Mouse (Mus musculus) gastrocnemius, postnatal 4 days (tissue): ENCODE results near the gene Mmp19. TPM values are rescaled to one million over a fixed set of nuclear protein-coding genes. Genes with fewer than 3 reads are reported as not detected.
"Not testable (repeated sequence)": the region's sequence is repeated elsewhere in the genome, so short reads cannot be mapped to it uniquely, and the experiment has no call there.

Source experiments
- DNase-seq, 2 experiments: peaks; one replicate each; pipeline ENCODE4 v3.0.0; 2021 to 2022; ENCODE audit warnings: low spot score in 2 of 2, mixed read lengths in 2 of 2
- total RNA-seq, 2 experiments: library from RNA; stranded (reverse); gene quantifications; 2 replicates each; pipeline ENCODE4 v1.2.3; 2021

Gene Mmp19
- total RNA-seq, 2 experiments from 2014 or later: 2.8 to 3.0 TPM

GRCm38 (mm10) chr10:128798676-128799075 is 8.0 kb downstream of the Mmp19 start:
- DNase-seq: no peak

GRCm38 (mm10) chr10:128801981-128802495 is 11.3 kb downstream of the Mmp19 start:
- no peak for DNase-seq

- DNase-seq: no peak
Observed at GRCm38 (mm10) chr10:128802956-128803355, 12.2 kb downstream of the Mmp19 start.

- no peak for DNase-seq
Observed at GRCm38 (mm10) chr10:128803361-128803760, 12.7 kb downstream of the Mmp19 start.

GRCm38 (mm10) chr10:128803771-128804270 is 13.1 kb downstream of the Mmp19 start, which contains the start of gene Dnajc14:
Dnajc14 (plus strand) TSS chr10:128804062.
- peak in 1 of 2 experiments; percentile 59 for DNase-seq

- DNase-seq: peak; percentile 55 to 81
Observed at GRCm38 (mm10) chr10:128804271-128805091, 13.8 kb downstream of the Mmp19 start, which contains the start of gene Tmem198b. Tmem198b (minus strand) TSS chr10:128804370.

GRCm38 (mm10) chr10:128805092-128806000 is 14.6 kb downstream of the Mmp19 start:
- DNase-seq: peak; percentile 93 to 97

- no peak for DNase-seq
Observed at GRCm38 (mm10) chr10:128806086-128806485, 15.4 kb downstream of the Mmp19 start.

GRCm38 (mm10) chr10:128807018-128807417 is 16.3 kb downstream of the Mmp19 start:
- no peak for DNase-seq

- DNase-seq: no peak
Observed at GRCm38 (mm10) chr10:128817033-128817432, 26.3 kb downstream of the Mmp19 start, which contains the start of gene Sarnp. Sarnp (plus strand) TSS chr10:128817333.

GRCm38 (mm10) chr10:128820217-128820616 is 29.5 kb downstream of the Mmp19 start:
- no peak for DNase-seq

- peak; percentile 96 to 98 for DNase-seq
Observed at GRCm38 (mm10) chr10:128821358-128822056, 30.8 kb downstream of the Mmp19 start, which contains the start of gene Ormdl2. Ormdl2 (minus strand) TSS chr10:128821645.

GRCm38 (mm10) chr10:128822135-128822534 is 31.4 kb downstream of the Mmp19 start:
- DNase-seq: no peak

GRCm38 (mm10) chr10:128823087-128823486 is 32.4 kb downstream of the Mmp19 start:
- DNase-seq: not testable (repeated sequence)

- no peak for DNase-seq
Observed at GRCm38 (mm10) chr10:128823821-128824220, 33.1 kb downstream of the Mmp19 start.

- DNase-seq: no peak
Observed at GRCm38 (mm10) chr10:128837400-128837799, 46.7 kb downstream of the Mmp19 start.

- DNase-seq: no peak
Observed at GRCm38 (mm10) chr10:128839434-128839833, 48.7 kb downstream of the Mmp19 start.

- DNase-seq: no peak
Observed at GRCm38 (mm10) chr10:128840612-128841011, 49.9 kb downstream of the Mmp19 start.

GRCm38 (mm10) chr10:128843260-128843659 is 52.5 kb downstream of the Mmp19 start:
- DNase-seq: no peak

- DNase-seq: no peak
Observed at GRCm38 (mm10) chr10:128845516-128845915, 54.8 kb downstream of the Mmp19 start.
